Comparison of ENCODE assay signal across 8 mouse cellular contexts in genomic region chr10:78605080-78605479, GRCm38 (mm10). TPM values are rescaled to one million over a fixed set of nuclear protein-coding genes. Genes with fewer than 3 reads are reported as not detected.
DNase-seq lines count a peak whose midpoint lies in the region; TF ChIP-seq lines count a peak whose summit lies in the region.

No protein-coding gene starts in this region.

- intact Hi-C loops in gastrocnemius, adult 2 months (cut with DNase I) = loop anchor here (2.0 kb wide), 1 partner anchor 64 kb away; no protein-coding TSS in a partner anchor
- intact Hi-C loops in left cerebral cortex, postnatal 14 days (cut with DNase I) = loop anchor here (10.0 kb wide), 2 partner anchors 60 to 170 kb away; no protein-coding TSS in a partner anchor

- TF ChIP-seq CTCF in gastrocnemius, adult 2 months (IDR thresholded peaks at IDR 0.05) = peak; percentile 59

- H3K27ac ChIP-seq in gastrocnemius, adult 2 months = no peak overlapping the region
- no peak overlapping the region for H3K27ac ChIP-seq in embryonic facial prominence, embryonic 10.5 days (replicated peaks)
- no peak overlapping the region for H3K27ac ChIP-seq in forebrain, embryonic 10.5 days

- H3K4me3 ChIP-seq in gastrocnemius, adult 2 months = no peak overlapping the region
- no peak overlapping the region for H3K4me3 ChIP-seq in embryonic facial prominence, embryonic 10.5 days
- H3K4me3 ChIP-seq in forebrain, embryonic 10.5 days = no peak overlapping the region

- no peaks in the 10 kb centered on the region for H3K4me1 ChIP-seq in embryonic facial prominence, embryonic 10.5 days
- H3K4me1 ChIP-seq in forebrain, embryonic 10.5 days = no peaks in the 10 kb centered on the region

- no peaks in the 10 kb centered on the region for H3K9me3 ChIP-seq in embryonic facial prominence, embryonic 10.5 days
- no peaks in the 10 kb centered on the region for H3K9me3 ChIP-seq in forebrain, embryonic 10.5 days

- 53% methylated on average over 3 of the region's 3 CpGs for WGBS in embryonic facial prominence, embryonic 10.5 days
- 66% methylated on average over 3 of the region's 3 CpGs for WGBS in forebrain, embryonic 10.5 days

- H3K36me3 ChIP-seq in embryonic facial prominence, embryonic 10.5 days (replicated peaks) = no peaks in the 10 kb centered on the region
- H3K36me3 ChIP-seq in forebrain, embryonic 10.5 days (replicated peaks) = no peaks in the 10 kb centered on the region

- H3K27me3 ChIP-seq in embryonic facial prominence, embryonic 10.5 days (replicated peaks; ENCODE audit: low read depth, poor library complexity, severe bottlenecking) = no peaks in the 10 kb centered on the region
- H3K27me3 ChIP-seq in forebrain, embryonic 10.5 days (ENCODE audit: poor library complexity, severe bottlenecking) = no peaks in the 10 kb centered on the region

- no peak for DNase-seq in gastrocnemius, adult 2 months
- DNase-seq in gastrocnemius, adult 18-20 months (ENCODE audit: low spot score) = no peak
- DNase-seq in right cerebral cortex, adult 2 months (ENCODE audit: low spot score in 2 of 2) = peak; percentile 27 to 41
- no peak for DNase-seq in right cerebral cortex, postnatal 25 days
- DNase-seq in embryonic facial prominence, embryonic 10.5 days (ENCODE audit: low spot score) = peak; percentile 25
- peak; percentile 59 to 60 for DNase-seq in left cerebral cortex, postnatal 14 days (ENCODE audit: low spot score in 2 of 2)
- peak; percentile 68 to 72 for DNase-seq in thymus, postnatal 36 days
- no peak for DNase-seq in forebrain, embryonic 10.5 days (ENCODE audit: extremely low spot score, low spot score)

RNA-seq across cellular contexts. Expression of gene Olfr1357, which starts 12.8 kb away (rescaled TPM):
- not detected for total RNA-seq in gastrocnemius, adult 2 months (2021)
- total RNA-seq in gastrocnemius, adult 18-20 months (2021) = not detected
- polyA plus RNA-seq in embryonic facial prominence, embryonic 10.5 days (2016; fragmentation: Nextera tagmentation; extraction: Ambion mirVana) = not detected in 2 replicates
- not detected for total RNA-seq in left cerebral cortex, postnatal 14 days (2021)
- not detected in 2 replicates for polyA plus RNA-seq in forebrain, embryonic 10.5 days (2016; fragmentation: Nextera tagmentation; extraction: Ambion mirVana)

RNA-seq across cellular contexts. Expression of gene Syde1, which starts 13.3 kb away (rescaled TPM):
- total RNA-seq in gastrocnemius, adult 2 months (2021) = 1 to 10 TPM; 3.0 to 5.1 TPM
- total RNA-seq in gastrocnemius, adult 18-20 months (2021) = 1 to 10 TPM; 3.3 to 4.0 TPM
- 19.1 and 19.3 TPM in 2 replicates for polyA plus RNA-seq in embryonic facial prominence, embryonic 10.5 days (2016; fragmentation: Nextera tagmentation; extraction: Ambion mirVana)
- total RNA-seq in left cerebral cortex, postnatal 14 days (2021) = 1 to 10 TPM; 3.6 to 5.1 TPM
- polyA plus RNA-seq in forebrain, embryonic 10.5 days (2016; fragmentation: Nextera tagmentation; extraction: Ambion mirVana) = 13.3 and 14.8 TPM in 2 replicates

RNA-seq across cellular contexts. Expression of gene Ilvbl, which starts 30.9 kb away (rescaled TPM):
- total RNA-seq in gastrocnemius, adult 2 months (2021) = 10 to 100 TPM in 1 of 2 experiments, 1 to 10 TPM in 1; 9.0 to 17.9 TPM
- total RNA-seq in gastrocnemius, adult 18-20 months (2021) = 10 to 100 TPM in 1 of 2 experiments, 1 to 10 TPM in 1; 7.9 to 14.8 TPM
- 36.0 and 40.7 TPM in 2 replicates for polyA plus RNA-seq in embryonic facial prominence, embryonic 10.5 days (2016; fragmentation: Nextera tagmentation; extraction: Ambion mirVana)
- 10 to 100 TPM; 18.2 to 27.4 TPM for total RNA-seq in left cerebral cortex, postnatal 14 days (2021)
- polyA plus RNA-seq in forebrain, embryonic 10.5 days (2016; fragmentation: Nextera tagmentation; extraction: Ambion mirVana) = 33.0 and 33.3 TPM in 2 replicates

Comparison
In these comparisons a context has a peak if more than half of its experiments do, and no peak if none do; other contexts are left out.
1. DNase-seq: peak in right cerebral cortex, adult 2 months (2 of 2), embryonic facial prominence, embryonic 10.5 days (single experiment), left cerebral cortex, postnatal 14 days (2 of 2) and thymus, postnatal 36 days (2 of 2); none in gastrocnemius, adult 2 months (single experiment), gastrocnemius, adult 18-20 months (single experiment), right cerebral cortex, postnatal 25 days (single experiment) and forebrain, embryonic 10.5 days (single experiment).